Mouse (Mus musculus) G1E (cell line): ENCODE results near the gene Ppara.

Experiments
- CTCF ChIP-seq: IDR thresholded peaks from 2 replicates; pipeline ENCODE4 v1.5.1; 2012; ENCODE audit warnings: low read depth, low read length, inconsistent platforms, mixed read lengths
- GATA1 ChIP-seq: IDR thresholded peaks from 2 replicates; pipeline ENCODE4 v1.6.1; 2012; ENCODE audit warnings: borderline replicate concordance, low read length, inconsistent platforms, mixed read lengths
- POLR2AphosphoS5 ChIP-seq: IDR thresholded peaks from 2 replicates; pipeline ENCODE4 v1.6.1; 2012; ENCODE audit warnings: low read depth, low read length, inconsistent platforms; ENCODE audit not compliant: insufficient replicate concordance
- TAL1 ChIP-seq: conservative IDR thresholded peaks from 2 replicates; pipeline ENCODE4 v1.6.1; 2012; ENCODE audit warnings: low read depth, low read length, inconsistent platforms, mixed read lengths

DNA sequence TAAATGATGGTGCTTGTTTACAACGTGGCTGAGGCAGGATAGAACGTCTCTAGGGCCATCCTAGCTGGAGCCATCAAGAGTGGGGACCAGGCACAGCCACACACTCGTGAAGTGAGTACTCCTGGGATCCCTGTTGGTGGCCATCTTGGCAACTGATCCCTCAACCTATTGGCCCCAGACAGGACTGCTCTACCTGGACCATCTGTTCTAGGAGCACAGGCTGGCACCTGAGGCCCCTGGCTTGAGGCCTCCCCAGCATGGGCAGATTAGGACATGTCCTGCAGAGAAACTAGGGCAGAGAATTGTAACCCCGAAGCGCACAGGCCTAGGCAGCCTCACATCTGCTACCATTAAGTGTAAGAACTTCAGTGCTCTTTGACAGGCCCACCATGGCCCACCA is 35.3 kb upstream of the Ppara start:
- TF ChIP-seq GATA1 (no peak), CTCF (no peak), POLR2AphosphoS5 (no peak), TAL1 (no peak)
